Mouse (Mus musculus): ENCODE results near the gene Elfn2. TPM values are rescaled to one million over a fixed set of nuclear protein-coding genes. Genes with fewer than 3 reads are reported as not detected.
A peak's percentile ranks its signal among the peaks of the same experiment; 100 is the strongest.

Gene Elfn2
- polyA plus RNA-seq, 1 experiment from 2014 or later: 0.03 TPM

- H3K9ac ChIP-seq (ENCODE audit: low read depth, low read length): no peak overlapping the region
- H3K4me3 ChIP-seq (ENCODE audit: low read length): no peak overlapping the region
- ATAC-seq (ENCODE audit: low FRiP score, low TSS enrichment): no peak
- no peaks in the 10 kb centered on the region for H3K36me3 ChIP-seq (ENCODE audit: control insufficient read depth, insufficient read depth, low read length)
- H3K9me3 ChIP-seq (ENCODE audit: control insufficient read depth, low read length): no peaks in the 10 kb centered on the region
- WGBS: 24% methylated on average over 4 of the region's 4 CpGs
- no peak overlapping the region for H3K4me2 ChIP-seq (replicated peaks; ENCODE audit: low read depth, low read length)
- no peaks in the 10 kb centered on the region for H3K4me1 ChIP-seq (ENCODE audit: control insufficient read depth, insufficient read depth, low read length)
- no peaks in the 10 kb centered on the region for H3K27me3 ChIP-seq (ENCODE audit: control insufficient read depth, insufficient read depth, low read length)
- no peak overlapping the region for H3K27ac ChIP-seq (ENCODE audit: low read depth, low read length)
Measured at GRCm38 (mm10) chr15:78651169-78651568, 67.4 kb downstream of the Elfn2 start.

GRCm38 (mm10) chr15:78647746-78648145 lies 70.8 kb downstream of the Elfn2 start:
- Histone ChIP-seq H3K9ac (ENCODE audit: low read depth, low read length) (no peak overlapping the region), H3K27me3 (ENCODE audit: control insufficient read depth, insufficient read depth, low read length) (no peaks in the 10 kb centered on the region), H3K4me1 (ENCODE audit: control insufficient read depth, insufficient read depth, low read length) (no peaks in the 10 kb centered on the region), H3K27ac (ENCODE audit: low read depth, low read length) (no peak overlapping the region), H3K9me3 (ENCODE audit: control insufficient read depth, low read length) (no peaks in the 10 kb centered on the region), H3K4me2 (replicated peaks; ENCODE audit: low read depth, low read length) (no peak overlapping the region), H3K4me3 (ENCODE audit: low read length) (no peak overlapping the region), H3K36me3 (ENCODE audit: control insufficient read depth, insufficient read depth, low read length) (no peaks in the 10 kb centered on the region)
- WGBS: 67% methylated on average over 4 of the region's 4 CpGs
- ATAC-seq (ENCODE audit: low FRiP score, low TSS enrichment): no peak

DNA sequence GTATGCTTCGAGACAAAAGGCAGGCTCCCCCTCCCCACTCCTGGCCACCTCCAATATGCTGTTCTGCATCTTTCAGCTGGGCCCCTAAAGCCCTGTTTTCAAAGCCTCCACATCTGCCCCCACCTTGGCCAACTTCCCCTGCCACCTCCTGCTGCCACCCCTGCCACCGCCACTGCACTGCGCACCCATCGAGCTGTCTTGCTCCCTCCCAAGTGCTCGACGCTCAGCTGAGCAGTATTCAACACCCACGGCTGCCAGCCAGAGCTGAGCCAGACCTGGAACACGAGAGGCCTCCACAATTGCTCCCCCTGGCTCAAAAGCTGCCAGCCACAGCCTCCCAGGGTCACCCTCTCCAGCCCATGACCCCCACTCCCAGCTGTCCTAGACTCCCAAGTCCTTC lies 74.0 kb downstream of the Elfn2 start:
- Histone ChIP-seq H3K36me3 (ENCODE audit: control insufficient read depth, insufficient read depth, low read length) (no peaks in the 10 kb centered on the region), H3K27me3 (ENCODE audit: control insufficient read depth, insufficient read depth, low read length) (0 out of 2 replicates have a peak, but pooled peaks cover 2% of the 10 kb centered on the region), H3K9me3 (ENCODE audit: control insufficient read depth, low read length) (no peaks in the 10 kb centered on the region), H3K4me3 (ENCODE audit: low read length) (no peak overlapping the region), H3K27ac (ENCODE audit: low read depth, low read length) (no peak overlapping the region), H3K9ac (ENCODE audit: low read depth, low read length) (no peak overlapping the region), H3K4me1 (ENCODE audit: control insufficient read depth, insufficient read depth, low read length) (no peaks in the 10 kb centered on the region), H3K4me2 (replicated peaks; ENCODE audit: low read depth, low read length) (no peak overlapping the region)
- no peak for ATAC-seq (ENCODE audit: low FRiP score, low TSS enrichment)
- WGBS: 50% methylated on average over 8 of the region's 8 CpGs

DNA sequence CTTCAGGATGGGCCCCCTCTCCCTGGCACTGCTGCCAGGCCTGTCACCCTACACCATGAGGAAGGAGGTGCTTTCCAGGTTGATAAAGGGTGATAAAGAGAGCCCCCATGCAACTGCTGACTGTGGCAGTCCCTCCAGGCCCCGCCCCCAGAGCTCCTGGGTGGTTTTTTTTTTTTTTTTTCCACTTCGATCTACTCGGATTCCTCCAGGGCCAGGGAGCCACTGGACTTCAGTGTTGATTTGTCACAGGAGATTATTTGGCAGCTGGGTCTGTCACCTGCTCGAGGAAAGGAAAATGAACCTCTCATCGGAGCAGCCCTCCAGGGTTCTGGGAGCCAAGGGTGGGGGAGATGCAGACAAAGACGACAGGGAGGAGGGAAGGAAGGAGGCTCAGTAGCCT lies 74.9 kb downstream of the Elfn2 start:
- H3K4me1 ChIP-seq (ENCODE audit: control insufficient read depth, insufficient read depth, low read length): no peaks in the 10 kb centered on the region
- no peaks in the 10 kb centered on the region for H3K36me3 ChIP-seq (ENCODE audit: control insufficient read depth, insufficient read depth, low read length)
- no peak overlapping the region for H3K27ac ChIP-seq (ENCODE audit: low read depth, low read length)
- H3K4me2 ChIP-seq (replicated peaks; ENCODE audit: low read depth, low read length): no peak overlapping the region
- ATAC-seq (ENCODE audit: low FRiP score, low TSS enrichment): no peak
- no peak overlapping the region for H3K4me3 ChIP-seq (ENCODE audit: low read length)
- 21% methylated on average over 6 of the region's 6 CpGs for WGBS
- no peaks in the 10 kb centered on the region for H3K9me3 ChIP-seq (ENCODE audit: control insufficient read depth, low read length)
- H3K27me3 ChIP-seq (ENCODE audit: control insufficient read depth, insufficient read depth, low read length): 0 out of 2 replicates have a peak, but pooled peaks cover 3% of the 10 kb centered on the region
- no peak overlapping the region for H3K9ac ChIP-seq (ENCODE audit: low read depth, low read length)

GRCm38 (mm10) chr15:78635231-78635630 lies 83.3 kb downstream of the Elfn2 start:
- peak; percentile 61; the same call in 1 of the 2 replicates for ATAC-seq (ENCODE audit: low FRiP score, low TSS enrichment)
- Histone ChIP-seq H3K4me3 (ENCODE audit: low read length) (no peak overlapping the region), H3K27ac (ENCODE audit: low read depth, low read length) (no peak overlapping the region), H3K9ac (ENCODE audit: low read depth, low read length) (no peak overlapping the region), H3K36me3 (ENCODE audit: control insufficient read depth, insufficient read depth, low read length) (no peaks in the 10 kb centered on the region), H3K9me3 (ENCODE audit: control insufficient read depth, low read length) (no peaks in the 10 kb centered on the region), H3K4me2 (replicated peaks; ENCODE audit: low read depth, low read length) (no peak overlapping the region), H3K27me3 (ENCODE audit: control insufficient read depth, insufficient read depth, low read length) (0 out of 2 replicates have a peak, but pooled peaks cover 6% of the 10 kb centered on the region), H3K4me1 (ENCODE audit: control insufficient read depth, insufficient read depth, low read length) (peaks cover 4% of the 10 kb centered on the region; the same call in 1 of the 2 replicates)
- WGBS: 10% methylated on average over 7 of the region's 7 CpGs

DNA sequence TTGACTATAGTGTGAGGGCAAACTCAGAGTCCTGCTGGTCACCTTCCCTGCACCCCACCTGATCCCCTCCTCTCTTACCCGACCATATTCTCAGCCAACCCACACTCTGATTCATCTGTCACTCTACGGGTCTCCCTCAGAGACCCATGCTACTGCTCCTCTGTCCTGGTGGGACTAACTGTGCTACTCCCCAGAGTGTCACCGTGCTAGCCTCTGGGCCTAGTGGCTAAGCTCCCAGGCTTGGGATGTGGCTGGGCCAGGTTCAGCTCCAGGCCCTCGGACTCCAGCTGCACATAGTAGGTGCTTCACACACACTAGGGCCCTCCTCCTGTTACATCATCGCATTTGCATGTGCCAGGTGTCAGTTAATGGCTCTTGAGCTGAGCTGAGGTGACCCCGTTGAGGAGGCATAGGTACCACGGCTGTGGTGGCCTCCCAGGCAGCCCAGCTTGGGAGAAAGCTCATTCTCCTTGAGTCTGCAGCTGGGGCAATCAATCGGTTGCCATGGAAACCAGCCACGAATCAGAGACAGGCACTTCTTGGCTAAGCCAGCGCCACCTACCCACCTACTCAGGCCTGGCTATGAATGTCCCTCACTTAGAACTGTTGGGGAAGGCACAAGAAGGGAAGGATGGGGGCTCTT lies 84.4 kb downstream of the Elfn2 start:
- no peak overlapping the region for H3K4me2 ChIP-seq (replicated peaks; ENCODE audit: low read depth, low read length)
- peaks cover 4% of the 10 kb centered on the region; the same call in 1 of the 2 replicates for H3K4me1 ChIP-seq (ENCODE audit: control insufficient read depth, insufficient read depth, low read length)
- H3K4me3 ChIP-seq (ENCODE audit: low read length): no peak overlapping the region
- H3K9ac ChIP-seq (ENCODE audit: low read depth, low read length): no peak overlapping the region
- 0 out of 2 replicates have a peak, but pooled peaks cover 3% of the 10 kb centered on the region for H3K27me3 ChIP-seq (ENCODE audit: control insufficient read depth, insufficient read depth, low read length)
- no peaks in the 10 kb centered on the region for H3K36me3 ChIP-seq (ENCODE audit: control insufficient read depth, insufficient read depth, low read length)
- WGBS: 27% methylated on average over 10 of the region's 10 CpGs
- peak; percentile 50; the same call in 1 of the 2 replicates for ATAC-seq (ENCODE audit: low FRiP score, low TSS enrichment)
- no peaks in the 10 kb centered on the region for H3K9me3 ChIP-seq (ENCODE audit: control insufficient read depth, low read length)
- H3K27ac ChIP-seq (ENCODE audit: low read depth, low read length): no peak overlapping the region

DNA sequence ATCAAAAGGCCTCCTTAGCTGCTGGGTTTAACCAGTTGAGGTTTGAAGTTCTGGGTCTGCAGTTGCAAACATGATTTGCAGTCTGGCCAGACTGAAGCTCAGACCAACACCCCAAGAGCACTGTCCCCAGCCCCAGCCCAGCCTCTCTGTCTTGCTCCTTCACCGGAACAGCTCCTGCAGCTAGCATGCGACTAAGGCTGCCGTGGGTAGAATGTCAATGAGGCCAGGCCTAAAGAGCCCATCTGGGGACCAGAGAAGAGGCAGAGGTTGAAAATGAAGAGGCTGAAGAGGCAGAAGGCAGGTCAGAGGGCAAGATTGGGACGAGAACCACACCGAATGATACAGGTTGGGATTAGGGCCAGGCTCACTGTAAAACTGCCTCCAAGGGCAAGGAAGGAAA lies 85.2 kb downstream of the Elfn2 start:
- Histone ChIP-seq H3K36me3 (ENCODE audit: control insufficient read depth, insufficient read depth, low read length) (no peaks in the 10 kb centered on the region), H3K4me3 (ENCODE audit: low read length) (no peak overlapping the region), H3K9ac (ENCODE audit: low read depth, low read length) (no peak overlapping the region), H3K27me3 (ENCODE audit: control insufficient read depth, insufficient read depth, low read length) (peaks cover under 1% of the 10 kb centered on the region; the same call in 1 of the 2 replicates), H3K4me1 (ENCODE audit: control insufficient read depth, insufficient read depth, low read length) (peaks cover 4% of the 10 kb centered on the region; the same call in 1 of the 2 replicates), H3K9me3 (ENCODE audit: control insufficient read depth, low read length) (no peaks in the 10 kb centered on the region), H3K27ac (ENCODE audit: low read depth, low read length) (no peak overlapping the region), H3K4me2 (replicated peaks; ENCODE audit: low read depth, low read length) (no peak overlapping the region)
- ATAC-seq (ENCODE audit: low FRiP score, low TSS enrichment): no peak
- WGBS: 66% methylated on average over 5 of the region's 5 CpGs

- ATAC-seq (ENCODE audit: low FRiP score, low TSS enrichment): no peak
- no peak overlapping the region for H3K9ac ChIP-seq (ENCODE audit: low read depth, low read length)
- H3K36me3 ChIP-seq (ENCODE audit: control insufficient read depth, insufficient read depth, low read length): no peaks in the 10 kb centered on the region
- no peaks in the 10 kb centered on the region for H3K9me3 ChIP-seq (ENCODE audit: control insufficient read depth, low read length)
- no peaks in the 10 kb centered on the region; the same call in 1 of the 2 replicates for H3K27me3 ChIP-seq (ENCODE audit: control insufficient read depth, insufficient read depth, low read length)
- H3K27ac ChIP-seq (ENCODE audit: low read depth, low read length): no peak overlapping the region
- no peak overlapping the region for H3K4me2 ChIP-seq (replicated peaks; ENCODE audit: low read depth, low read length)
- H3K4me3 ChIP-seq (ENCODE audit: low read length): no peak overlapping the region
- peaks cover 4% of the 10 kb centered on the region; the same call in 1 of the 2 replicates for H3K4me1 ChIP-seq (ENCODE audit: control insufficient read depth, insufficient read depth, low read length)
- 70% methylated on average over 2 of the region's 2 CpGs for WGBS
Measured at GRCm38 (mm10) chr15:78632387-78632786, 86.2 kb downstream of the Elfn2 start.

DNA sequence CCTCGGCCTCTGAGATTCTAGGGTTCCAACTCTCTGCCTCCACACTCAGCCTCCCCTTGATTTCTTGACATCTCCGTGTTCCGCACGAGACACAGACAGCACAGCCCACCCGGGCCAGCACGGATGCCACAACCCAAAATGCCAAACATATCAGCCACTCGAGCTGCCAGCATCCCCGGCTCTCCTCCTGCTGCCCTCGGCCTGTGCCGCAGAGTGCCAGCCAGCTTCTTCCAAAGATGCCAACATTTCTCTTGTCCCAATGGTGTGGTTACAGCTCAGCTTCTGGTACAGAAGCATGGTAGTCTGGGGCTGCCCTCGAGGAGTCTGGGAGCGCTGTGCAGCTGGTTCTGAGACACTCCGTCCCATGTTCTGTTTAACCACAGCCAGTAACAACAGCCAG lies 92.3 kb downstream of the Elfn2 start:
- Histone ChIP-seq H3K9me3 (ENCODE audit: control insufficient read depth, low read length) (no peaks in the 10 kb centered on the region), H3K4me3 (ENCODE audit: low read length) (no peak overlapping the region), H3K36me3 (ENCODE audit: control insufficient read depth, insufficient read depth, low read length) (no peaks in the 10 kb centered on the region), H3K4me1 (ENCODE audit: control insufficient read depth, insufficient read depth, low read length) (peaks cover 2% of the 10 kb centered on the region; the same call in 1 of the 2 replicates), H3K27ac (ENCODE audit: low read depth, low read length) (no peak overlapping the region), H3K27me3 (ENCODE audit: control insufficient read depth, insufficient read depth, low read length) (no peaks in the 10 kb centered on the region; the same call in 1 of the 2 replicates), H3K9ac (ENCODE audit: low read depth, low read length) (no peak overlapping the region), H3K4me2 (replicated peaks; ENCODE audit: low read depth, low read length) (no peak overlapping the region)
- 90% methylated on average over 13 of the region's 13 CpGs for WGBS
- no peak for ATAC-seq (ENCODE audit: low FRiP score, low TSS enrichment)
